Mouse (Mus musculus) lung, embryonic 15.5 days (tissue): ENCODE results near the gene Cmpk1. TPM values are rescaled to one million over a fixed set of nuclear protein-coding genes. Genes with fewer than 3 reads are reported as not detected.
A peak's percentile ranks its signal among the peaks of the same experiment; 100 is the strongest.

ENCODE experiments used
- ATAC-seq: fragments of 200-750 bp; cut with Nextera tagmentation; 2 replicates; pipeline ENCODE4 v1.8.0; 2017; ENCODE audit warnings: moderate number of reproducible peaks, borderline replicate concordance; ENCODE audit not compliant: low FRiP score, low TSS enrichment; ENCODE audit errors: extremely low read depth
- H3K27ac ChIP-seq: fragments of 300-500 bp; sonication (generic); 2 replicates; pipeline ENCODE4 v1.5.1; 2015; ENCODE audit warnings: moderate library complexity, mild to moderate bottlenecking, inconsistent platforms
- H3K27me3 ChIP-seq: fragments of 300-500 bp; sonication (generic); 2 replicates; pipeline ENCODE4 v1.6.1; 2015; ENCODE audit warnings: inconsistent platforms
- H3K36me3 ChIP-seq: fragments of 300-500 bp; sonication (generic); 2 replicates; pipeline ENCODE4 v1.6.1; 2015; ENCODE audit warnings: inconsistent platforms
- H3K4me1 ChIP-seq: fragments of 300-500 bp; sonication (generic); 2 replicates; pipeline ENCODE4 v1.6.1; 2015; ENCODE audit warnings: inconsistent platforms
- H3K4me2 ChIP-seq: fragments of 300-500 bp; sonication (generic); 2 replicates; pipeline ENCODE4 v1.6.1; 2015; ENCODE audit warnings: inconsistent platforms, mild to moderate bottlenecking, moderate library complexity
- H3K4me3 ChIP-seq: fragments of 300-500 bp; sonication (generic); 2 replicates; pipeline ENCODE4 v1.5.1; 2015; ENCODE audit warnings: mild to moderate bottlenecking, inconsistent platforms
- H3K9ac ChIP-seq: fragments of 300-500 bp; sonication (generic); 2 replicates; pipeline ENCODE4 v1.6.1; 2015; ENCODE audit warnings: inconsistent platforms
- H3K9me3 ChIP-seq: fragments of 300-500 bp; sonication (generic); 2 replicates; pipeline ENCODE4 v1.6.1; 2016; ENCODE audit warnings: inconsistent platforms
- WGBS: fragments of 180-500 bp; shearing (Covaris S2); methylation state at CpG from one replicate; pipeline ENCODE4 v1.1.7; 2015; 5-methylcytosine and 5-hydroxymethylcytosine counted together
- polyA plus RNA-seq: library from polyadenylated mRNA; unstranded; fragments of >200 nt; fragmentation: Nextera tagmentation; extraction: Ambion mirVana; gene quantifications from 2 replicates; pipeline ENCODE4 v1.2.1, GENCODE M21; 2015

The Cmpk1 gene
- polyA plus RNA-seq, 1 experiment from 2014 or later: 113 TPM

DNA sequence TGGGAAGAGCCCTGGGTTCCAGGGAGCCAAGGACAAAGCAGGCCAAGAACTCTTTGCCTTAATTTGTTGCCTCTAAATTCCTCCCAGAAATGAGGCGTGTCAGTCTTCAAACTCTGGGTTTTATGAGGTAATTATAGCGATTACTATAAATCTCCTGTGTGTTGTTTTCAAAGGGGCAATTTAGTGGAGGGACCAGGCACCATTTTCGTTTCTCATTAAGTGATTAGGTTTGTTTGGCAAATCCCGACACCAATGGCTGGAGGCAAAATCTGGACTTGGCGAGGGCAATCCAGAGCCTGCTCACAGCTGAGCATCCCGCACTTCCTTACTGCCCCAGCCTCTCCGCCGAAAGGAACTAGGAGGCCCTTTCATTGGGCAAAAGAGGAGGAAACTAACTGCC, 44.5 kb downstream of the Cmpk1 start:
- no peak overlapping the region for H3K9ac ChIP-seq
- no peaks in the 10 kb centered on the region for H3K9me3 ChIP-seq
- no peak overlapping the region for H3K27ac ChIP-seq
- ATAC-seq: no peak
- no peaks in the 10 kb centered on the region for H3K4me1 ChIP-seq
- H3K27me3 ChIP-seq: peaks cover 3% of the 10 kb centered on the region; the same call in 1 of the 2 replicates
- H3K4me3 ChIP-seq: no peak overlapping the region
- H3K4me2 ChIP-seq: no peak overlapping the region
- no peaks in the 10 kb centered on the region for H3K36me3 ChIP-seq
- WGBS: 63% methylated on average over 8 of the region's 8 CpGs

DNA sequence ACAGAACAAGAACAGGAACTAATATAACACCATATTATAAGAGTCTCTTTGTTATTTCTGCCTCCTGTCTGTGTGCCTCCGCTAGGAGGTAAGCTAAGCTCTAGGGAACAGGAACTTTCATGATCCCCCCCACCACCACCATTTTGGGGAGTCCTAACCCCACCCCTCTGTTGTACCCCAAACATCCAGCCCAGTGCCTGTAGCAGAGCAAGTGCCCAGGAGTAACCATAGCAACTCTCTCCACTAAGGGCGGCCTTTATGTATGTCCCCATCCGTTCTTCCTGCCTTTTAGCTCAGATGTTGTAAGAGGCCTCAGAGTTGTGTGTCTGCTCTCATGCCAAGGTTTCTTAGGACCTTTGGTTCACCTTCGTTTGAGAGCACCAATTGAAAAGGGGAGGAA, 44.9 kb downstream of the Cmpk1 start:
- Histone ChIP-seq H3K27ac (no peak overlapping the region), H3K4me3 (no peak overlapping the region), H3K4me1 (no peaks in the 10 kb centered on the region), H3K27me3 (peaks cover 3% of the 10 kb centered on the region; the same call in 1 of the 2 replicates), H3K4me2 (no peak overlapping the region), H3K9ac (no peak overlapping the region), H3K36me3 (no peaks in the 10 kb centered on the region), H3K9me3 (no peaks in the 10 kb centered on the region)
- ATAC-seq: no peak
- WGBS: 52% methylated on average over 4 of the region's 4 CpGs

DNA sequence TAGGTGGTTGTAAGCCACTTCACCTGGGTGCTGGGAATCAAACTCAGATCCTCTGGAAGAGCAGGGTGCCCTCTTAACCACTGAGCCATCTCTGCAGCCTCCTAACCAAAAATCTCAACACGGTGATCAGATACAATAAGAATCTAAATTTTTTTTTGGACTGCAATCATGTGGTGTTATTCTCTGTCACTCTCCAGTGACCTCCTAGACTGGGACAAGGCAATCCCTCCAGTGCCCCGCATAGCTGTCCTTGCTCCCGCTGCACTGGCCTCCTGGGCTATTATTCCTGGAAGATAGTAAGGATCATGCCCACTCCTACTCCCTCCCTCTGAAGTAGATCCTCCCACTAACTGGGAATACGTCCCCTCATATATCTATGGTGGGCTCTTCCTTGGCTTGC, 45.7 kb downstream of the Cmpk1 start:
- Histone ChIP-seq H3K36me3 (no peaks in the 10 kb centered on the region), H3K4me1 (no peaks in the 10 kb centered on the region), H3K9ac (no peak overlapping the region), H3K9me3 (no peaks in the 10 kb centered on the region), H3K4me3 (no peak overlapping the region), H3K27ac (no peak overlapping the region), H3K4me2 (no peak overlapping the region), H3K27me3 (peaks cover 3% of the 10 kb centered on the region; the same call in 1 of the 2 replicates)
- ATAC-seq: no peak
- WGBS: 88% methylated on average over 4 of the region's 4 CpGs

DNA sequence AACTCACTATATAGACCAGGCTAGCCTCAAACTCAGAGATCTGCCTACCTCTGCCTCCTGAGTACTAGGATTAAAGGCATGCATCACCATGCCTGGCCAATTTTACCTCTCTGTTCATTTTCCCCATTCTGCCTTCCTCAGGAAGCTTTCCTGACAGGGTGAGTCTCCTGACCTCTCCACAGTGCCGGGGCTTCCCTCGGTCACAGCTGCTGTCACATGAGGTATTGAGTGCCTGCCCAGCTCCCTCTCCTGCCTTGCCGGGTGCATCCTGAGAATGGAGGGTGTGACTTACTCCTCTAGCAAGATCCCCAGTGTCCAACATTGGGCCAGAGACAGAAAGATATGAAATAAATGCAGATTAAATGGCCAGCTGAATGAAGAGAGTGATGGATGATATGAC, 48.8 kb downstream of the Cmpk1 start:
- H3K27ac ChIP-seq: no peak overlapping the region
- no peak overlapping the region for H3K4me2 ChIP-seq
- H3K4me1 ChIP-seq: no peaks in the 10 kb centered on the region
- H3K9ac ChIP-seq: no peak overlapping the region
- 40% methylated on average over 3 of the region's 3 CpGs for WGBS
- no peak for ATAC-seq
- H3K9me3 ChIP-seq: no peaks in the 10 kb centered on the region
- H3K27me3 ChIP-seq: no peaks in the 10 kb centered on the region; the same call in 1 of the 2 replicates
- no peaks in the 10 kb centered on the region for H3K36me3 ChIP-seq
- H3K4me3 ChIP-seq: no peak overlapping the region

DNA sequence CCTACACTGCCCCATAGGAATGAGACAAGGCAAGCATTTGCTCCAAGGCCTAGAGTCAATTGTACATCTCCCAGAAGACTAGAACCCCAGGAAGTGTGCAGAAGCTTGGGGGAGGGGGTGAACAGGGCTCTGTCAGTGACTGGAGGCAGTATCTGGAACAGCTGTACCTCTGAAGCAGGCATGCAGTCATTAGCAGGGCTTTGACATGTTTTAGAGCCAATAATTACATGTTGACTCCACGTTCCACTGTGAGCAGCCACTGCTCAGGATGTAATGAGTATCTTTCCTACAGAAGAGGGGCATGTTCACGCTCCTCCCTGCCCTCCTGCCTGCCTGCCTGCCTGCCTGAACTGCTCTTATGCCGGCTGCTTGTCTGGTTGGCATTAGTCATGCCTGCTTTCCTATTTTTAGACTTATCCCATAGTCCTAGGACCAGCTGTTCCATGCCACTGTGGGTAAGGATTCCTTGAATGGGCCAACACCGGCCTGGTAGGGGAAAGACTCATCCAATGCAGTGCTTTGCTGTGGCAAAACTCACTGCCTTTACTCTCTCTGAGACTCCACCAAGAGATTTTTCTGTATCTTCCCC, 49.5 kb downstream of the Cmpk1 start:
- no peaks in the 10 kb centered on the region for H3K9me3 ChIP-seq
- WGBS: 73% methylated on average over 4 of the region's 4 CpGs
- H3K4me3 ChIP-seq: no peak overlapping the region
- no peak overlapping the region for H3K9ac ChIP-seq
- no peak for ATAC-seq
- H3K27ac ChIP-seq: no peak overlapping the region
- no peaks in the 10 kb centered on the region for H3K4me1 ChIP-seq
- no peak overlapping the region for H3K4me2 ChIP-seq
- no peaks in the 10 kb centered on the region; the same call in 1 of the 2 replicates for H3K27me3 ChIP-seq
- no peaks in the 10 kb centered on the region for H3K36me3 ChIP-seq

DNA sequence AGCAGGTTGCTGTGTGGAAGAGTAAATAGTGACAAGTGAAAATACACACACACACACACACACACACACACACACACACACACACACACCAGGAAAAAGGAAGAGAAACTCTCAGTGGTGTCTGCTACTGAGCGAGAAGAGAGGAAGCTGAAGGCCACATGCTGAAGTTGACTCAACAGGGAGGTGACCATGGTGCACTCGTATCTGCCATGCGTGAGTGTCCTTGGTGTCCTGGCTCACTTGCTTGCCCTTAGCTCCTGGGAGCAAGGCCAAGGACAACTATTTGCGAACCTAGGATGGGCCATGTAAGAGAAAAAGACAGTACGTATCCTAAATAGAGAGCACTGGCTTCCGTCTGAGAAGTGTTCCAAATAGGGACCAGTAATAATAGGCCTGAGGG, 52.9 kb downstream of the Cmpk1 start:
- H3K27me3 ChIP-seq: peaks cover 3% of the 10 kb centered on the region; the same call in 1 of the 2 replicates
- no peaks in the 10 kb centered on the region for H3K36me3 ChIP-seq
- no peak overlapping the region for H3K27ac ChIP-seq
- H3K4me3 ChIP-seq: no peak overlapping the region
- no peak overlapping the region for H3K4me2 ChIP-seq
- no peaks in the 10 kb centered on the region for H3K4me1 ChIP-seq
- H3K9ac ChIP-seq: no peak overlapping the region
- no peaks in the 10 kb centered on the region for H3K9me3 ChIP-seq
- WGBS: 86% methylated on average over 6 of the region's 6 CpGs
- ATAC-seq: no peak

DNA sequence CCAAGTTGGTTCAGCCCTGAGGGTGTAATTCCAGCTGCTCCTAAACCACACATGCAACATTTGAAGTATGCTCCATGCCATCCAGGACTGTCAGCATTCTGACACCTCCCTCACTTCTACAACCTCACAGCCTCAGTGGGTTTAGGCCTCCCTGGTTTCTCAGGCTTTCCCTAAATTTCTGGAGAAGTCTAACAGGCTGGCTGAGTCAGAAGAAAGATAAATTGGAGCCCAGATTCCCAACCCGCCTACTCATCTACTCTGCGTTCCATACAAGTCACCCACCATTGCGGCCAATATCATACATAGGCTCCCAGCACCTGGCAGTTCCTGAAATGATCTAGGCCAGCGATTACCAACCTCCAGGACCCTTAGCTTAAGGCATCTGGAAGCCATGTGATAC, 54.3 kb downstream of the Cmpk1 start:
- no peak overlapping the region for H3K4me3 ChIP-seq
- no peak overlapping the region for H3K27ac ChIP-seq
- H3K4me2 ChIP-seq: no peak overlapping the region
- H3K4me1 ChIP-seq: no peaks in the 10 kb centered on the region
- no peaks in the 10 kb centered on the region for H3K36me3 ChIP-seq
- H3K27me3 ChIP-seq: peaks cover 17% of the 10 kb centered on the region
- no peak for ATAC-seq
- no peak overlapping the region for H3K9ac ChIP-seq
- WGBS: 85% methylated on average over 4 of the region's 4 CpGs
- no peaks in the 10 kb centered on the region for H3K9me3 ChIP-seq

DNA sequence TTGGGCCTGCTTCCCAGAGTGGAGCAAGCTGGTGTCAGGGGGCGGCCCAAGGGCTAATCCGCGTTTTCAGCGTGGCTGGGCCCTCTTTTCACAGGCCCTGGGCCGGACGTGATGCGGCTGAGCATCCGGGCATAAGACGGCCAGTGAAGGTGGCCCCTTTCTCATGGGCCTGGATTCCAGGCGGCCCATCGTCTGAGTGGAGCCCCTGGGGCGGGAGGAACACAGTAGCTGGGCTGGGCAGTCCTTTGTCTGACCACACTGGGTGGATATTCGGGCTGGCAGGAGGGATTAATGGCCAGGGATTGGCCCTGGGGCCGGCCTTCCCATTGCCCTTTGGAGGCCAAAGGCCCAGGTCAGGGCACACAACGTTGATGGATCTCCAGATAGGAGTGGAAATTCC, 57.9 kb downstream of the Cmpk1 start:
- 42% methylated on average over 15 of the region's 15 CpGs for WGBS

DNA sequence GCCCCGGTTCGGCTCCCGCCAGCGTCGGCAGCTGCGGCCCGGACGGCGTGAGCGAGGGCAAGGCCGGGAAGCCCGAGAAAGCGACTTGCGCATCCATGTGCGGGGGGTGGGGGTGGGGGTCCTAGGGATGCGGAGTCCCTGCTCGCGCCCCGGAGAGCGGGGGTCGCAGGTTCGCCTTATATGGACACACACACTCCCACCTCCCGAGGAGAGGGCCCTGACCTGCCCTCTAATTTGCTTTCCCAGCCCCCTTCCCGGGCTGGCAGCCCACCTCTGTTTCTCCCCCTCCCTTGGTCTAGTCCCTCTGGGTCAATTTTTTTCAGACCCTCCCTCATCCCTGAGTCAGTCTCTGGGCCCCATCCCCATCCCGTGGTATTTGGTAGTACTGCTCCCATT, 61.1 kb downstream of the Cmpk1 start, which contains the start of gene Foxe3:
TSS of gene Foxe3 (minus strand) at position 97 of the 396 bp plus-strand sequence.
- Histone ChIP-seq H3K4me3 (peak within 1 kb of the TSS; percentile 42), H3K9me3 (no peaks in the 10 kb centered on the region), H3K4me1 (peaks cover 13% of the 10 kb centered on the region), H3K36me3 (no peaks in the 10 kb centered on the region), H3K27ac (no peak within 1 kb of the TSS), H3K27me3 (peaks cover 81% of the 10 kb centered on the region), H3K9ac (peak within 1 kb of the TSS; percentile 34; the same call in 1 of the 2 replicates), H3K4me2 (peak within 1 kb of the TSS; percentile 72)
- ATAC-seq: no peak
- WGBS: under 1% methylated on average over 25 of the region's 25 CpGs

More for the DNA sequence above, 57.9 kb downstream of the Cmpk1 start:
- Histone ChIP-seq H3K27me3 (peaks cover 53% of the 10 kb centered on the region), H3K4me2 (no peak overlapping the region), H3K4me3 (no peak overlapping the region), H3K9me3 (no peaks in the 10 kb centered on the region), H3K27ac (no peak overlapping the region), H3K4me1 (peaks cover 13% of the 10 kb centered on the region), H3K9ac (no peak overlapping the region), H3K36me3 (no peaks in the 10 kb centered on the region)
- no peak for ATAC-seq

DNA sequence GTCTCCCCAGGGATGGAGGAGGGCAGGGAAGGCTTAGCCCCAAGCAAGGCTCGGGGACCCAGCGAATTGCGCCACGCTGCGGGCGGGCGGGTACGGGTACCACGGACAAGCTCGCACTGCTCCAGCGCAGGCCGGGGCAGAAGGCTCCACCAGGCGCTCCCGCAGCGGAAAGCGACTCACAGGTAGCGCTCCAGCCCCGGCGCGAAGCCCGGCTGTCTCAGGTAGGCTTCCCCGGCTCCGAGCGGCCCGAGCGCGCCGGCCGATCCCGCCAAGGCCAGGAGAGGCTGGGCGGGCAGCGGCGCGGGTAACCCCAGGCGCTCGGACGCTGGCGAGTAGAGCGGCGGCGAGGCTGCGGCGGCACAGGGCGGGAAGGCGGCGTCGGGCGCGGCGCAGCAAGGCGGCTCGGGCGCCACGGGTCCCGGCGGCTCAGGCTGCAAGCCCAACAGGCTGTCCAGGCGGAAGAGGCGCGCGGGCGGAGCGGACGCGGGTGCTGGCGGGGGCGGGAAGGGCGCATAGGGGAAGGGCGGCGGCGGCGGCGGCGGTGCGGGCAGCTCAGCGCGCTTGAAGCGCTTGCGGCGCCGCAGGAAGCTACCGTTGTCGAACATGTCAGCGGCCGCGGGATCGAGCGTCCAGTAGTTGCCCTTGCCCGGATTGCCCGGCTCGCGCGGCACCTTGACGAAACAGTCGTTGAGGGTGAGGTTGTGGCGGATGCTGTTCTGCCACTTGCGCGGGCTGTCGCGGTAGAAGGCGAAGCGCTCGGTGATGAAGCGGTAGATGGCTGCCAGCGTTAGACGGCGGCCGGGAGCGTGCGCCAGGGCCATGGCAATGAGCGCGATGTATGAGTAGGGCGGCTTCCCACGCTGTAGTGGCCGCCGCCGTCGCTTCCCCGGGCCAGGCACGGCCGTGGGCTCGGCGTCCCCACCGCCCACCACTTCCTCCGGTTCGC, 61.8 kb downstream of the Cmpk1 start:
- under 1% methylated on average over 124 of the region's 125 CpGs for WGBS
- Histone ChIP-seq H3K27ac (no peak overlapping the region), H3K9ac (peak overlapping the region; percentile 34; the same call in 1 of the 2 replicates), H3K36me3 (no peaks in the 10 kb centered on the region), H3K27me3 (peaks cover 82% of the 10 kb centered on the region), H3K4me3 (peak overlapping the region; percentile 42), H3K9me3 (no peaks in the 10 kb centered on the region), H3K4me2 (peak overlapping the region; percentile 72), H3K4me1 (peaks cover 13% of the 10 kb centered on the region)
- ATAC-seq: peak; percentile 50; the same call in 1 of the 2 replicates

DNA sequence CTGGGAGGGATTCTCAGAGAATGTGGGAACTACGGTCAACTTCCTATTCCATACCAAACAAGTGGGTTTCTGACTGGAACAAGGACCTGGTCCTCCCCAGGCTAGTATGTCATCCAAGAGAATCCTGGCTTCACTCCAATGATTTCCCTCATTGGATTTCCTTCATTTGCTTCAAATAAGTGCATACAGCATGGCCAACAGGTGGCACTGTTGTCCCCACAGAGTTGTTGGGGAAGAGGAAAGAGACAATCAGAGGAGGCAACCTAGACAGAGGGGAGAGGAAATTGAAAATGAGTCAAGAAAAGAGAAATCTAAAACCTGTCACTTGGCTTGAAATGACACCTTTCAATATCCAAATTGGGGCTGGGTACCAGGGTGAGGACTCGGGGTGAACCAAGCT, 70.0 kb downstream of the Cmpk1 start:
- no peaks in the 10 kb centered on the region; the same call in 1 of the 2 replicates for H3K4me1 ChIP-seq
- H3K27me3 ChIP-seq: peaks cover 74% of the 10 kb centered on the region
- H3K9me3 ChIP-seq: no peaks in the 10 kb centered on the region
- no peak for ATAC-seq
- no peaks in the 10 kb centered on the region for H3K36me3 ChIP-seq
- no peak overlapping the region for H3K9ac ChIP-seq
- H3K4me3 ChIP-seq: no peak overlapping the region
- H3K27ac ChIP-seq: no peak overlapping the region
- no peak overlapping the region for H3K4me2 ChIP-seq
- 55% methylated on average over 2 of the region's 2 CpGs for whole genome bisulfite sequencing

DNA sequence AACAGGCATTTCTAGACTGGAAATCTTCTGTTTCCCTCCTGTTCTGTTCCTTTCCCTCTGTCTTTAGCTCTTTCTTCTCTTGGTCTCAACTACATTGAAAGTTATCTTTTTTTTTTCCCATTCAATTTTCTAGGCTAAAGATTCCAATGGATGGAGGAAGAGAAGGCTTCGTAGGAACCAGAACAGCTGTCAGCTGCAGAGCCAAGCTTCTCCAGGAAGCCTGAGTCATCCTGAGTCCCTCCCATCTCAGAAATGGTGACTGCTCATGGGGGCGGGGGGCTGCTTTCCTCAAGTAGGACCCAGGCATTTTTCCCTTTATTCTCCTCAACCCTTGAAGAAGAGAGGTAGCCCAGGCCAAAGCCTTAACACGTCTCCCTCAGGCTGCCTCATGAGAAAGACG, 71.0 kb downstream of the Cmpk1 start:
- Histone ChIP-seq H3K4me3 (no peak overlapping the region), H3K36me3 (no peaks in the 10 kb centered on the region), H3K4me1 (no peaks in the 10 kb centered on the region; the same call in 1 of the 2 replicates), H3K27me3 (peaks cover 76% of the 10 kb centered on the region), H3K27ac (no peak overlapping the region), H3K4me2 (no peak overlapping the region), H3K9ac (no peak overlapping the region), H3K9me3 (no peaks in the 10 kb centered on the region)
- 49% methylated on average over 4 of the region's 4 CpGs for WGBS
- no peak for ATAC-seq
